Mouse (Mus musculus) mesoderm, embryonic 11.5 days (tissue): ENCODE measurements at regions not wholly inside any gene's neighbourhood (a gene's known extent, or its start where the extent isn't known, plus 50 kb on each side); places are given as distances from the start of the nearest gene placed in this dataset.

ENCODE experiments used
- DNase-seq: peaks from one replicate; pipeline ENCODE4 v3.0.0-alpha.2; 2012; ENCODE audit warnings: low read depth, low spot score

DNA sequence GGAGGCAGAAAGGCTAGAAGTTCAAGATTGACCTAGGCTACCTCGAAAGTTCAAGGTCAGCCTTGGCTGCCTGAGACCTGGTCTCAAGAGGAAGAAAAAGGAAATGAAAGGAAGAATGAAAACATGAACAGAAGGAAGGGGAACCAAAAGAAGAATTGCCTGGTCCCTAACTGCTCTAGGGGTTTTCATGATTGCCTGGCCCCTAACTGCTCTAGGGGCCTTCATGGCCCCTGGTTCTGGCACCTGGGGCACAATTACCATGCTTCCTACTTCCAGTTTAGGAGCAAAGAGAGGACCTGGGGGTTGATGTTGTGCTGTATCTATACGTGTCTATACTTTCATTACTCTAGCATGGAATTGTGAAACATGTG lies 132.8 kb downstream of the Cd24a start:
- DNase-seq: no peak

DNA sequence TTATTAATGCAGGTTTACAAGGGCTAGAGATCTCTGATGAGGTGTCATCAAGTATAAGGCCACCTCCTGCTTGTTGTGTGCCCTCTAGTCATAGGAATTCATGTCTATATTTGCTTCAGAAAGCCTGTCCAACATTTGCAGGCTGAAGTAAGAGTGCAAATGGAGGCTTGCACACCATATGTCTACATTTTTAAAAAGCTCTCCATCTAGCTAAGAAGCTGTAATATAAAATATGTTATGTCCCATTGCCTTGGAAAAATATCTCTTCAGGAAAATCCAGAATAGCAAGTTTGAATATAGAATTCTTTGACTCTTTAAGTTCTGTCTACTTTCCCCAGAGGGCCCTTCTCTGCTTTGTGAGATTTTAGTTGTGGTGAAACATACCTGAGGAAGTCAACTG lies 134.6 kb downstream of the Cd24a start:
- no peak for DNase-seq

GRCm38 (mm10) chr10:43718768-43719167 lies 140.7 kb downstream of the Cd24a start:
- DNase-seq: no peak

- no peak for DNase-seq
Observed at GRCm38 (mm10) chr10:43721356-43721755, 143.3 kb downstream of the Cd24a start.

- no peak for DNase-seq
Observed at GRCm38 (mm10) chr10:43722164-43722563, 144.1 kb downstream of the Cd24a start.

GRCm38 (mm10) chr10:43722711-43723614 lies 144.9 kb downstream of the Cd24a start:
- DNase-seq: peak; percentile 82

DNA sequence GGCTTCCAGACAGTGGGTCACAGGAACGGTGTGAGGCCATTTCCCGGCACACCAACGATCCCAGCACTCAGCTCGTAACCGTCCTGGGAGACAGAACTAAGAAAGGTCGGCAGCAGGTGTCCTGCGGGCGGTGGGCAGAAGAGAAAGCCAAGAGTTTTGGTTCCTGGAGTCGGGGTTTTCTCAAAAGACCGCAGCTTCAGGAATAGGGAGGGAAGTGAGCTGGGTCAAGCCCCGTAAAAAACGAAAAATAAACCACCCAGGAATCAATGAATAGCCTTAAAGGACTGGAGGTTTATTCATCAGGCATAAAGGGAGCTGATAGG lies 145.5 kb downstream of the Cd24a start:
- DNase-seq: no peak

DNA sequence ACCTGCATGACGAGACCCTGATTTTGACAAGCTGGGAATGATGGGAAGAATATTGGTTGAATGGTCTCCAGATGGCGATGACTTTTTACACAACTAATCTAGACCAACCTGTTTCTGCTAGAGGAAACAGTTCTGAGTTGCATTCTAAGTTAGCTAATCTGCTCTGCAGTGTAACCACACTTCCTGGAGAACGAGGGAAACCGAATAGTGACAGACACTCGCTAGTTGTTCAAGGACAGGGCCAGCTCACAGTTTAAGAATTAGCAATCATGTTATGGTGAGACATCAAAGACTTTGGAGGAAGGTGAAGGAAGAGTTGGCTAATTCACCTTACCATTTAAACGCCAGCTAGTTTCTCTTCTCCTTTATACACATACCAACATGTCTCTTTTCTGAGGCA lies 149.7 kb downstream of the Cd24a start:
- DNase-seq: no peak

- DNase-seq: no peak
Observed at GRCm38 (mm10) chr10:43729184-43729583, 151.1 kb downstream of the Cd24a start.

DNA sequence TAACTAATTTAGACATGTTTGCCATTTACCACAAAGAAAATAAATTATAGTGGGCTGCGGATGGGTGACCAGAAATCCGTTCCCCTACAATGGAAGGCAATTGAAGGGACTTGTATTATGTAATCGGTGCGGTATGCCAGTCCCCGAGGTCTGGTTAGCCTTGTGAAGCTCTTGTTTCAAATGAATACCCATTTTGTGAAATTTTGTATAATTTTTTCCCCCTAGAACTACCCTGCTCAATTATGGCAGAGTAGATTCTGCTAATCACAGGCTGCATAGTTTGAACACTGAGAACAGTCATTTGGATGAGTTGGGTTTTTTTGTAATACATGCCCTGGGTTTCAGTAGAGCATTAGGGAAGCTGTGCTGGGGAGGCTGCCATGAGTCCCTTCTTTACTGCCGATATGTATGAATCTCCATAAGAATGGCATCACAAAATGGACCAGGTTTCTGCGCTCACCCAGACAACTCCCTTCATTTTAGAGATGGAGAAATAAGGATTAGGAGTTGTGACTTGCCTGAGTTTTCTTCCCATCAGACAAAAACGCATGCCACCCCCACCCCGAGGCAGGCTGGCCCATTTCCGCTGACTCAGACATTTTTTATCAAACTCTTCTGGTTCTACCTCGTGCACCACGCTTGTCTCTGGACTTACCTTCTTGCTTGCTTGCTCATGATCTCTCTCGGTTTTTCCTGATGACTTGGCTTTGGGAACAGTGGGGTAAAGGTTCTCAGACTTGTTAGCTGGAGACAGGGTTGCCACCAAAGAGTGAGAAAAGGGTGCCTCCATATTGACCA lies 155.7 kb downstream of the Cd24a start:
- DNase-seq: no peak

DNA sequence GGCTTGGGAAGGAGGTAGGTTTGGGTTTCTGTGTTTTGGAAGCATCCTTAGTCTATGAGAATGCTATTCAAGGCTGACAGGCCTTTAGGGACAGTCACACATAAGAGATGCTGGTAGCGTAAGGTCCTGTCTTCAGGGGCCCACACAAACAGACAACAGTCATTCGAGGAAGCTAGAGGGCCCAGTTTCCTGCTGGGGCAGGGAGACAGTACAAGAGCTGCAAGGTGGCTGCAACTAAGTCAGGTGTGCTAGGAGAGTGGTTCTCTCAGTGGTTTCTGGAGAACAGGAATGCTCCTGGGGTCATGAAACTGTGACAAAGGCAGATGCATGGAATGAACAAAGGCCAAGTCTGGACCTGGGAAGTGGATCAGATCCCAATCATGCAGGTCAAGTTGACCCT lies 161.1 kb downstream of the Cd24a start:
- no peak for DNase-seq

- DNase-seq: no peak
Observed at GRCm38 (mm10) chr10:43739718-43740117, 161.6 kb downstream of the Cd24a start.

GRCm38 (mm10) chr10:43740204-43740865 lies 161.2 kb downstream of the Qrsl1 start:
- no peak for DNase-seq

- DNase-seq: no peak
Observed at GRCm38 (mm10) chr10:43741361-43742084, 160.0 kb downstream of the Qrsl1 start.

- DNase-seq: peak; percentile 56
Observed at GRCm38 (mm10) chr10:43742085-43743054, 159.2 kb downstream of the Qrsl1 start.

GRCm38 (mm10) chr10:43743188-43744120 lies 158.1 kb downstream of the Qrsl1 start:
- no peak for DNase-seq

GRCm38 (mm10) chr10:43745931-43746630 lies 155.5 kb downstream of the Qrsl1 start:
- no peak for DNase-seq

- no peak for DNase-seq
Observed at GRCm38 (mm10) chr10:43746631-43747001, 154.9 kb downstream of the Qrsl1 start.

DNA sequence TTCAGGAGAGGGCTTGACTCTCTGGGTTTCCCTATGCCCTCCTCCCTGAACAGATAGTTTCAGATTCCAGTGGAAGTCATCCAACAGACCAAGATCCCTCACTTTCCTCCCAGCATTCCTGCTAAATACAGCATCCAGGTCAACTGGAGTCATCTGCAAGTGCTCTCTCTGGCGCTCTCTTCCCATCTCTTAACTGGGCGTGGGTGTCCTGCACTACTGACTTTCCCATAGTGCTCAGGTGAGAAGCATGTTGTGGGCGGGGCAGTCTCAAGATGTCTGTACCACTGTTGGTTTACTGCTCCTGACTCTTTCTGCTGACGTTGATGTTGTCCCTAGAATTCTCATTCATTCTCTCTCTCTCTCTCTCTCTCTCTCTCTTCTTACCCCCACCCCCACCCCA lies 154.0 kb downstream of the Qrsl1 start:
- no peak for DNase-seq
